Mouse (Mus musculus) activated CD4-positive, CD25-positive, alpha-beta regulatory T cell, adult 4 months (primary cell): ENCODE data around the gene Ppfibp1. TPM values are rescaled to one million over a fixed set of nuclear protein-coding genes. Genes with fewer than 3 reads are reported as not detected.

Experiments used
- ATAC-seq: one replicate; pipeline ENCODE4 v1.8.0; 2017
- polyA plus RNA-seq, 2 experiments: library from polyadenylated mRNA; unstranded; fragments of 100-300 nt; shearing (Covaris generic); gene quantifications; one replicate each; pipeline ENCODE4 v1.2.1; 2017

Gene Ppfibp1
- polyA plus RNA-seq, 2 experiments from 2014 or later, result 5.2 to 7.8 TPM

DNA sequence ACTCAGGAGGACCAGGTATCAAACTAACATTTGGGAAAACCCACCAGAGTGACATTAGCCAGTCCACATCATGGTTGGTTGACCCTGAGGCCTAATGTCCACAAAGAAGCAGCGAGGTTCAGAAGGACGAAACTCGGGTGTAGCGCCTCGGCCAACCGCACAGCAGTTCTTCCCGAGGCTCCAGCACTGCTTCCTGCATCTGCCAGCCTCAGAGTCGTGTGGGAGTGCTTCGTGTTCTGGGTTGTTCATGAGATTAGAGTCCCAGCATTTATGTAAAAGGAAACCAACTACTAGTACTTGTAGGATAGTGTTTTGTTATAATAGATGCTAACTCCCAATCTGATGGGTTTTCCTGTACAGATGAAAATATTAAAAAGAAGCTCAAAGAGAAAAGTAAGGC lies 111.0 kb downstream of the Ppfibp1 start:
- ATAC-seq, result no peak

DNA sequence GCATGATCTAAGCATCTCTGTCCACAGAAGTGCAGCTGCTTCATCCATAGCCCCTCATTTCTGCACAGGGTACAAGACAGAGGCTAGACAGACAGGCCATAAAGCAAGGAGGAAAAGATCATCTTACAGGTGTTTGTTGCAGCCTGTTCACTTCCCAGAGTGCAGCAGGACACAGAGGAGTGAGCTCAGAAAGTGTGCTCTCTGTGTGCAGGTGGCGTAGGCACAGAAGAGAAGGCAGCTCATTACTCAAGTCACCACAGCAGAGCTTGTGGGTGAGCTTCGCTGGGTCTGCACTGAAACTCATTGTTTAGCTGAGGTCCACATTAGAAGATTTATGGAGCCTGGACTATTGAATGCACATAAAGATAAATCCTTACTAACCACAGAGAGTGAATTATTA lies 111.5 kb downstream of the Ppfibp1 start:
- no peak for ATAC-seq

DNA sequence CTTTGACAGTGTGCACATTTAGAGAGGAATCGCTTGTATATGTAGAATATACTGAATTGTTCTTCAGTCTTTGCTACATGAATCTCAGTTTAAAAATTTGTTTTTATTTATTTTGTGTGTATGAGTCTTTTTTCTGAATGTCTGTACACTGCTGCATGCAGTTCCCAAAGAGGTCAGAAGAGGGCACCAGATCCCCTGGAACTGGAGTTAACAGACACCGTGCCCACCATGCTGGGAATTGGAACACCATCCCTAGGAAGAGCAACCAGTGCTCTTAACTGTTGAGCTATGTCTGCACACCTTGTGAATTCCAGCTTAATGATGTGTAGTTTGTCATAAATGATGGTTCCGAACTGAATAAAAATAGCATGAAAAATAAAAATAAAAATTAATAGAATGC lies 119.9 kb downstream of the Ppfibp1 start:
- ATAC-seq, result peak; percentile 54

DNA sequence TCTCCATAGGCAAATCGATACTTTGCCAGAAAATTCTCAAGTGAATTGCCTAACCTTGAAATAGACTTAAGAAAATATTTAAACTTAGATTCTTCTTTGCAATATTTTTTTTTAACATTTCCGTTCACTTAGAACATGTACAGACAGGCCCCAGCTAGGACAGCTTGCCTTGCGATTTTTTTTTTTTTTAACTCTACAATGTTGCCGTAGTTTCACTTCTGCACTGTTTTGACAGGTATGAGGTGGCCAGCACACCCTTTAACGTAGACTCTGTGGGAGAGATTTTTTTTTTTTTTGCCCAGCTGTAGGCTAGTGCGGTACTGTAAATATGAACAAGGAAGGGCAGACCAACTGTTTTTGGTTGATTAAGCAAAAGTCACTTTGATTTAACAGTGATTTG lies 122.1 kb downstream of the Ppfibp1 start:
- no peak for ATAC-seq

DNA sequence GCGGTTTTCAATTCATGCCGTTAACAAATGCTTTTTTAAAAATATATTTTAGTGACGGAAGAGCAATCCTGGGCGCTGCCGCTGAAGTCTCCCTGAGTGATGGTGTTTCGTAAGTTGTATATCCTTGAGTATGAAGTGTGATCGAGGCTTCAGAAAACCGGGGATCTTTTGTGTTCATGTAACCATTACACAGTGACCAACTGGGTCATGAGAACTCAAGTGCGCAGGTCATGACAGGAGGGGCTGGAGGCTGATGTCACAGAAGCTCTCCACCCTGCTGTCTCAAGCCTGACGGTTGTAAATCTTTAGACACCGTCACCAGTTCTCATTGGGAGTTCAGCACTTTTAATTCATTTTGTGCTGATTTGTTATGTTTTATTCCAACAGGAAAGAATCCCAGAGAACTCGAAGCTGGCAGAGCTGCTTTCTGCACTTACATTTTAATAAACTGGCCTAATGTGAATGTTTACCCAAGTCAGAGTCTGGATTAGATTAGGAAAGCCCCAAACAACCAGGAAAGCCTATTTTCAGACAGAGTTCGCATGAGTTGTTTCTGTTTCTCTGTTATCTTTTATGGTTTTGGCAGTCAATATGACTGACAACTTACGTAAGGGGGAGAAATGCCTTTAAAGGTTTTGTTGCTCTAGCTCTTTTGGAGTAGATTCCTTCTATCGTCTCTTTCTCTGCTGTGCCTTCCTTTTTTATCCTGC lies 122.7 kb downstream of the Ppfibp1 start:
- no peak for ATAC-seq

DNA sequence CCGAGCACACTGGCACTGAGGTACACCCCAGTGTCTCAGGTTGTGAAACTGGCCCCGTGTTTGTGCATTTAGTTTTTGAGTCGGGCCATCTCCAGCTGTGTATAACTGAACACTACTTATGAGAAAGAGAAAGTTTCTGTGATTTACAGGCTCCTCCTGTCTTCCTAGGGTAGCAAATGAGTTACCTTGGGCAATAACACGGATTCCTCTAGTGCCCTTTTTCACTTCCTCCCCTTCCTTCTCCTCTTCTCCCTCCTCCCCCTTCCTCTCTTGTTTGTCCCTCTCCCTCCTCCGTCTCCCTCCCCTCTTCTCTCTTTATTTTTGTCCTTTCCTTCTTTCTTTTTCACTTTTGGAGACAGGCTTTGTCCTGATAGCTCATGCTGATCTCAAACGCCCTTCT lies 123.3 kb downstream of the Ppfibp1 start:
- ATAC-seq, result no peak

DNA sequence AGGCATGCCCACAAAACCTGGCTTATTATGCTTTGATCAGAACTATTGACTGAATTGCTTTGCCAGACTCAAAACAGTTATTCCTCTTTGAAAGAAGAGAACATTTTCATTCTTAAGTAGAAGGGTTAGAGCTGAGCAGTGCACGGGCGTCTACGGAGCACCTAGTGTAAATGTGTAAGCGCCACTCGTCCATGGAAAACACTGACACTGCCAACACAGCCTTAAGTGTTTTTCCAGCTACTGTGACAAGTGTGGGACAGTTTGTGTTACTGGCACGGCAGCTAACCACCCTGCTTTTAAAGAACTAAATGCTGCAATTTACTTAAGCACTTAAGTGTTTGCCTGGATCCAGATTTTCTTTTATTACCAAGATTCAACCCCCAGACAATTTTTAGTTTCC lies 123.7 kb downstream of the Ppfibp1 start:
- no peak for ATAC-seq

DNA sequence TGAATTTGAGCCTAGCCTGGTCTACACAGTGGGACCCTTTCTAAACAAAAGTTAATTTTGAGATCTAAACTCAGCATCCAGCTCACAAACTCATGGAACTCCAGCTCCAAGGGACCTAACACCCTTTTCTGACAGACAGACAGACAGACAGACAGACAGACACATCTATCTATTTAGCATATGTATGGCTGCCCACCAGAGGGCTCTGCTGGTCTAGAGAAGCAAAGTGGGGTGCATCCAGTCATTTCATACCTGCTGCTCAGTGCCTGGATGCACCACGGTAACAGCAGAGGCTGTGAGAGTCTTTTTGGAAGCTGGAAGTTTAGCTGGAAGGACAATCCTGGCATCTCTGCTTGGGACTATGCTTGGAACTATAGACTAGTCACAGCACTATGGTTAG lies 125.3 kb downstream of the Ppfibp1 start:
- no peak for ATAC-seq

DNA sequence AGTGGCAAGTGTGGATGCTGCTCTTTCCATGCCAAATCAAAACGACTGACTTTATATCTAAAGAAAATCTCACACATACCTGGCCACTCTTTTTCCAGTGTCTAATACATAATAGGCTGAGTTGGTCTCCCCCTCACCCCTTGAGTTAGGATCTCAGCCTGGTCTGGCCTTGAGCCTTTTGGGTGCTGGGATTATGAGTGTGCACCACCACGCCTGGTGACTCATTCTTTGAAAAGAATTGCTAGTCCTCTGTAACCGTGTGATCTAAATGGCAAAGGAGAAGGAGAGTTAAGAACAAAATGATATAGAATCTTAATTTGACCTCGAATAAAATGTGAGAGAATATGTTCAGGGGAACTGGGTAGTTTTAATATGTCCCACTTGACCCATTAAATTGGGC lies 129.6 kb downstream of the Ppfibp1 start:
- no peak for ATAC-seq

DNA sequence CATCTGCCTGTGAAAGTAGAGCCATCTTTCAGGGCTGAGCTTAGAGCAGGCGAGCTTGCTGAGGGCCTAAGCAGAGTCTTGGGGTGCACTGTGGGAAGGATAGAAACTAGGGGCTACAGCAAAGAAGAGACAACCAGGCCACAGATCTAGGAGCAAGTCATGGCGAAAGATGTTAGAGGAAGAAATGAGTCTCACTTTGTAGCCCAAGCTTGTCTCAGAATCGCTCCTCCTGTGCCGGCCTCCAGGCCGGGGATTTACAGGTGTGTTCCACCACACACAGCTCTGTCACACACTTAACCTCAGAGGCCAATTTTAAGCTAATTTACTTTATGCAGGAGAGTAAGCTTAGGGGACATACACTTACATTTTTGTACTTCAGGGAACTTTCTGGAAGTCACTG lies 130.1 kb downstream of the Ppfibp1 start:
- ATAC-seq, result no peak

DNA sequence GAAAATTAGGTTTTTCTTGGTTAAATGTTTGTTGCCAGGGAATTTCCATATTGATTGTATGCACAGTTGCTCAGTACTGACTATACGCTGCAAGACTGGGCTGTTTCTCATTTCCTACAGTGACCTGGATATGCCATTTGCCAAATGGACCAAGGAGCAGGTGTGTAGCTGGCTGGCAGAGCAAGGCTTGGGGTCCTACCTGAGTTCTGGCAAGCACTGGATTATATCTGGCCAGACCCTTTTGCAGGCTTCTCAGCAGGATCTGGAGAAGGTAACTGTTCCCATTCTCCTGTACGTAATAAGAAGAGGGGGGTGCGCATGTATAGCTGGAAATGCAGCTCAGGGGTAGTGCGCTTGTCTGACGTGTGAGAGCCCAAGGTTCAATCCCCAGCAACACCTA lies 132.9 kb downstream of the Ppfibp1 start:
- ATAC-seq, result no peak

DNA sequence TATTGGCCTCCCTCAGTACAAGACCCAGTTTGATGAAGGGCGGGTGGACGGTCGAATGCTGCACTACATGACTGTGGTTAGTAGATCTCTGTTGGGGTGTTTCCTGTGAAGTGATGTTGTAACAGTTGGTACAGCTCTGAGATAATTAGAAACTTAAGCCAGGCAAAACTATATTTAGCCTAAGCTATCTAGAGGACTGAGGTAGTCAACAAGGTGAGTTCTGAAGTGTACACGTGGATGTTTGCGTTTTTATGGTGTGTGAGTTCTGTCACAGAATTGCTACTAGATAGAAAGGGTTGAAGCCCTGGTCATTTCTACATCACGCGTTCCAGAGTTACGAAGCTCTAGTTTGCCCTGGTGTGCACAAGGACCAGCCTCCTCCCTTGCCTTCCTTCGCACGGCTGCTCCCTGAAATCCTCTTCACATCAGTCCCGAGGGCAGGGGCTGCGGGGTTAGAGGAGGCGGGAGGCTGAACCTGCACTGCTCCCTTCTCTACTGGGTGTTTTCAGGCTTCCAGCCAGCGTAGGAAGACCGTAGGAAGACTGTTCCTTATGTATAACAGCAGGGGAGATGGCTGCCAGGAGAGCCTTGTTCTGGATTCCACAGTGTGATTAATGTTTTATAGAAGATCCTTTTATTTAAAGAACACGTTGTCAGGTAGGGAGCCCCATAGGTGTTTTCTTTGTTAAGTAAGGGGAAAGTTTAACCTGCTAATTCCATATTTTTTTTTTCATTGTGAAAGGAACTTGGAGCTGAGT lies 134.3 kb downstream of the Ppfibp1 start:
- no peak for ATAC-seq

DNA sequence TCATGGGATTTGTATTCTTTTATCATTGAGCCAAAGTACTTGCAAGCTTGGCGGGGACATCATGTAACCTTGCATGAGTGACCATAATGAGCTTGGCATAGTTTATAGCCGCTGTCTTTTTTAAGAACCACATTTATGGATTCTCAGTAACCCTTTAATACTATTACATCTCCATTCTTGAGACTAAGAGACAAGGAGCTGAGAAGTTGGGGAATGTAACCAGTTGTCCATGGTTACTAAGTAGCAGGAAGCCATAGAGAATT lies 134.8 kb downstream of the Ppfibp1 start:
- no peak for ATAC-seq

DNA sequence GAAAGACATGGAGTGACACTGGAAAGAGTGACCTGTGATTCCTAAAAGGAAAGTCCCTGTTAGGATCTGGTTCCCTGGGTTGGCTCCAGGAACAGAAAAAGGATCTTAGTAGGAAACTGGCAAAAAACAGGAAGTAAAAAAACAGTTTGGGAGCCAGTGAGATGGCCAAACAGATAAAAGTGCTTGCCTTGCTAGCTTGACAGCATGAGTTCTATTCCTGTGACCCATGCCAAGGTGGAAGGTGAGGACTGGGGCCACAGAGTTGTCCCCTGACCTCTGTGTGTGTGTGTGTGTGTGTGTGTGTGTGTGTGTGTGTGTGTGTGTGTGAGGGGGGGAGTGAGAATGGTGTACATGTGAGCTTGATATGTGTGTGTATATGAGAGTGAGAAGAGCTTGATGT lies 135.3 kb downstream of the Ppfibp1 start:
- ATAC-seq, result no peak

DNA sequence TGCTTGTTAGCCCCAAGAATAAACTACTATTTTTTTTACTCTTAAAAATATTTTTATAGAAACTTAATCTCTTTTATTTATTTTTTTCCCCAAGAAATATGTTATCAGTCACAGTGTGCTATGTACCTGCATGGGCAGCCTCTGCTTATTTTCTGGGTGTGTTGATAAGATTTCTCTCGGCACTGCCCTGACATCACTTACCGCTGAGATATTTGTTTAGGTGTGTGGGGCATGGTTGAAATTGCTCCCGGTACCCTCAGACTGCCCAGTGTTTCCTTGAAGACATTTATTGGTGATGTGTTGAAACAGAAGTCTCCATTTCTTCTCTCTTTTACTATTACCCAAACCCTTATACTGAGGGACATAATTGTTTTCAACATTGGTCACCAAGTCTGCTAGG lies 136.5 kb downstream of the Ppfibp1 start:
- ATAC-seq, result no peak

DNA sequence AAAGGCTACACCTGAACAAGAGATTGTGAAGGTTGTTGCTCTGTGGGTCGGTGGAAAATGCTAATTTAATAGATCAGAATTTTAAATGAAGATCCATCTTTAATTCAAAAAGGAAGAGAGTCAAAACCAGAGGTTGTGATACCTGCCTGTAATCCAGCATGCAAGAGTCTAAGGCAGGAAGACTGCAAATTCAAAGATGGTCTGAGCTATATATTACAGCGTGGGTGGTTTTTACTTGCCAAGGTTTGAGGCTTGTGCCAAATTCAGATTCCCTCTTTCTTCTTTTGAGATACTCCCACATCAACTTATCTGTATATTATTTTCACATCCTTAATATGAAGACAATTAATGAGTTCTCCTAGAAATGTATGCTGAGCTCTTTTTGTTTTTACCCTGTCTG lies 140.1 kb downstream of the Ppfibp1 start:
- no peak for ATAC-seq

DNA sequence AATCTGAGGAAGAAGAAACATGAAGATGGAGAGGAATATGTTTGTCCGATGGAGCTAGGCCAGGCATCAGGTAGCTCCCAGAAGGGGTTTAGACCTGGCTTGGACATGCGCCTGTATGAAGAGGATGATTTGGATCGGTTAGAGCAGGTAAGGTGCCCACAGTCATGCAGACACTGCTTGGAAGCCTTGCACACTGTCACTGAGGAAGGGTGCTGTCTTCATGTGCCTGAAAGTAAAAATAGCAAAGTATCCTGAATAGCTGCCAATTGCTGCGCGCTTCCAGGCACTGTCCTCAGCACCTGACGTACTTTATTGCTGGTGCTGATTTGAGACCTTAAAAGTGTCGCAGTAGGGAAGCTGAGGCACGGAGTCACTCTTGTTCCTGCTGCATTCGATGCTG lies 141.3 kb downstream of the Ppfibp1 start:
- no peak for ATAC-seq

DNA sequence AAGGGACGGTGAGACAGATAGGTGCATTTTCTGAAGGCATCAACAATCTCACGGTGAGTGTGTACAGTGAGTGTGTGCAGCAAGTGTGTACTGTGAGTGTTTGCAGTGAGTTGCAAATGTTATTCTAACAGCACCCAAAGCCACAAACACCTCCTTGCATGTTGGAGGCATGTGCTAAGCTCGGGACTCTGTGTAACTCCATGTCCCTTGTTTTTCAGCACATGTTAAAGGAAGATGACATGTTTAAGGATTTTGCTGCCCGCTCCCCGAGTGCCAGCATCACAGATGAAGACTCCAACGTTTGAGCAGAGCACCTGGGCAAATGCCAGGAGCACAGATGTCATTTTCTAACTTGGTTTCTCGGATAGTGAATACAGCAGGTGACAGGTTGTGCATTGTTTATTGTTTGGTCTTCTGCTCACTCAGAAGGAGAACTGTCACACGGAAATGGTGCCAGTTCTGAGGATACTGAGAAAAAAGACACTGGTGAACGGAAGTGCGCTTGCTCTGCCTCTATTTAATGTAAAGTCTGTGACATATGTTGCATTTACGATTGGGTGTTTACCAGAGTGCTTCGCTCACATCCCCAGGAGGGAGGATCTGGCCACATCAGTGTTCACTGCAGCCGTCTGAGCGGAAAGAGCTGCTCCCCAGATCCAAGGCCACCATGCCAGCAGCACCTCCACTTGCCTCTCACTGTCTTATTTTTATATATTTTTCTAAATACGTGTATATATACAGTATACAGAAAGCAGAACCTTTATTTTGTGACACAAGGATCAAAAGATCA lies 142.0 kb downstream of the Ppfibp1 start:
- no peak for ATAC-seq

DNA sequence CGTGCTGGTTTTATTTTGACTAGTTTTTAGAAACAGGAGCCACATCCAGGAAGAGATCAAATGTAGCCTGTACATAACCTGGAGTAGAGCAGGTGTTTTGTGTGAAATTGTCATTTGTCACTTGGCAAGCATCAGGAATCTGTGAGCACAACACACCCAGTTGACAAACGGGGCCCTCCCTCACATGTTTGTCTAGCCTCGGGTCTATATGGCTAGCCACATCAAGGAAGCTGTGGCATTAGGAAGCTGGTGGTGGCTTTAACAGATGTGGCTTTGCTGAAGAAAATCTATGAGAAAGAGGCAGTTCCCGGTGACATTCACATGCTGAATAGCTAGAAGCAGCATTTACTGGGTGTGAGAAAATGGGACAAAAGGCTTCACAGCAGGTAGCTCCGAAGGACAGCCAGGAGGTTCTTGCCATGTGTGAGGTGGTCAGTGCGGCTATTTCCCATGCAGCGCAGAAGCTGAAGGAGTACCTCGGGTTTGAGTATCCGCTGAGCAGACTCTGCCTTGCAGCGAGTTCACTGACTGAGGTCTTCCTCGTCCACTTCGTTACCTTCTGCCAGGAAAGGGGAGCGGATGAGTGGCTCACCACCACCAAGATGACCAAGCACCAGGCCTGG lies 144.1 kb downstream of the Ppfibp1 start, which contains the start of gene Rep15:
Rep15 (plus strand) TSS at position 282 of the 623 bp plus-strand sequence.
- ATAC-seq, result no peak

DNA sequence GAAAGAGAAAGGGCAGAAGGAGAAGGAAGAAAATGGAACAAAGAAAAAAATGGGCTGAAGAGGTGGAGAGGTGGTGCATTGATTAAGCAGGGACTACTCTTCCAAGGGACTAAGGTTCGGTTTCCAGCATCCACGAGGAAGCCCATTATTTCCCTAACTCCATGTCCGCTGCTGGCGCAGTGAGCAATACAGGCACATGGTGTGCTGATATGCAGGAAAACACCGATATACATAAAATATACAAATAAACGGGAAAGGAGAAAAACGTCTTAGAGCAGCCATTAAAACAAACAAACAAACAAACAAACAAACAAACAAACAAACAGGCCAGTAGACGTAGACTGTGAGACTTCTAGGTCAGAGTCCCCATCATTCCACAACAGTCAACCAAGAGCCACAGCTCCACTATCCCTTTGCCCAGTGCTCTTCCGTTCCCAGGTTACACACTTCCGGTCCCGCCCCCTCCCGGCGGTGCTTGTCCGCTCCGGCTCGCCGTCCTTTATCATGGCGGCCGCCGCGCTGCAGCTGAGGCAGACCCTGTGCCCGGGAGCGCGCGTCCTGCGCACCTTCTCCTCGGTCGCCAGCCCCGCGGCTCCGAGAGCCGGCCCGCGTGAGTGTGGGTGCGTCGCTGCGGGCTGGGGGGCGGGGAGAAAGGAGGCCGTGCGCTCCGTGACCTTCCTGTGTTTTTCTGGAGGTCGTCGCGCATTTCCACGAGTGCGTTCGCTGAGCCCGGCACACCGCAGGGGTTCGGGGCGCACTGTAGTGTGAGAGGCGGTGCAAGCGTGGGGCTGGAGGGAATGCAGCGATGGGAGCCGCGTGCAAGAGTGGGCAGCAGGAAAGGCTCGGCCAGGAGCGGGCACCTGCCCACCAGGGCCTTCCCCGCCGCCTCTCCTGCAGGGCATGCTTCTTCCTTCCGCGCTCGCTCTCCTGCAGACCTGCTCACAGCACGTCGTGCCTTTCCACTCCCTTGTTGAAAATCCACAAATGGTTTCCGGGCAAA lies 154.3 kb downstream of the Ppfibp1 start, which contains the start of gene Mrps35:
Mrps35 (plus strand) TSS at position 474 of the 1,000 bp plus-strand sequence.
- ATAC-seq, result peak; percentile 96

DNA sequence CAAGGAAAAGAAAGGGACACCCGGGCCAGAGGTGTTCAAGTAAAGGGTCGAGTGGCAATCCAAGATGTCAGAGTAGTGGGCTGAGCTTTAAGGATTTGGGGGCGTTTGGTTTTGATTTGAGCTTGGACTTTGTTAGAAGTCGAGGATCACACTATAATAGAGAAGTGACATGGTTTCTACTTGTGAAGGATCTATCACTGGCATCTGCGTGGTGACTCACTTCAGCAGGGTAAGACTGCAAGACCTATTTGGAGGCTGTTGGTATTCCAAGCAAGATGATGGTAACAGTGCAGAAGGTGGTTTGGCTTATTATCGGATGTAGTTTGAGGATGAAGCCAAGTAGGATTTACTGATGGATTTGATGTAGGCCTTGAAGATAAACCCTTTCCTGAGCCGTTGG lies 155.3 kb downstream of the Ppfibp1 start:
- ATAC-seq, result no peak

DNA sequence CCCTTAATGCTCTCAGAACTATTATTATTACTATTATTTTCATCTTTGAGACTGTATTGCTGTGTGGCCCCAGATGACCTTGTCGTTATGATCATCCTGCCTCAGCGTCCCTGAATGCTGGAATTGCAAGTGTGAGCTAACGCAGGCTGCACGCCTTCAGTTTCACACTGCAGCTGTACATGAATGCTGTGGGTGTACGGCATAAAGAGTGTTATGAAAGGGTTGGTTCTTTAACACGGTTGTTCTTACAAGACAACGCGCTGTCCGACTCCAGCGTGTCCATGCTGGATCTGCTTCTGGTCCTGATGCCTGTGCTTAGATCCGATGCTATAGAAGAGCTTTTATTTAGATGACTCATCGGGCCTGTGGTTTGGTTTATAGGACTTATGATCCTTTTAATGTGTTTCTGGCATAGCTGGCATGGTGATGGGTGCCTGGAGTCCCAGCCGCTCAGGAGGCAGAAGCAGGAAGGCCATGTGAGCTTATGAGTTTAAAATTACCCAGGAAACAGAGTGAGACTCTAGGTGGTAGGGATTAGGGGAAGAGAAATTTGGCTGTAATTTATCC lies 161.0 kb downstream of the Ppfibp1 start:
- ATAC-seq, result no peak
